Mouse (Mus musculus) lung, postnatal 36 days (tissue): Measurements from ENCODE around the gene Csrnp3.

Experiments
- DNase-seq: peaks from one replicate; pipeline ENCODE4 v3.0.0; 2022; ENCODE audit warnings: mixed read lengths

The Csrnp3 gene

GRCm38 (mm10) chr2:65870919-65871582 is 25.5 kb downstream of the Csrnp3 start:
- no peak for DNase-seq

GRCm38 (mm10) chr2:65891590-65891989 is 46.0 kb downstream of the Csrnp3 start:
- DNase-seq: no peak

GRCm38 (mm10) chr2:65893241-65893640 is 47.7 kb downstream of the Csrnp3 start:
- DNase-seq: no peak

- DNase-seq: no peak
Observed at GRCm38 (mm10) chr2:65894299-65894698, 48.7 kb downstream of the Csrnp3 start.

GRCm38 (mm10) chr2:65896542-65896941 is 51.0 kb downstream of the Csrnp3 start:
- DNase-seq: no peak

- no peak for DNase-seq
Observed at GRCm38 (mm10) chr2:65897084-65897483, 51.5 kb downstream of the Csrnp3 start.

GRCm38 (mm10) chr2:65899478-65899877 is 53.9 kb downstream of the Csrnp3 start:
- no peak for DNase-seq

- DNase-seq: no peak
Observed at GRCm38 (mm10) chr2:65908526-65908925, 63.0 kb downstream of the Csrnp3 start.

GRCm38 (mm10) chr2:65909724-65910521 is 64.4 kb downstream of the Csrnp3 start:
- DNase-seq: no peak

- no peak for DNase-seq
Observed at GRCm38 (mm10) chr2:65915994-65916393, 70.4 kb downstream of the Csrnp3 start.

GRCm38 (mm10) chr2:65920651-65921412 is 75.3 kb downstream of the Csrnp3 start:
- no peak for DNase-seq

- DNase-seq: no peak
Observed at GRCm38 (mm10) chr2:65925363-65925941, 79.9 kb downstream of the Csrnp3 start.

- no peak for DNase-seq
Observed at GRCm38 (mm10) chr2:65926935-65927708, 81.6 kb downstream of the Csrnp3 start.

- no peak for DNase-seq
Observed at GRCm38 (mm10) chr2:65929286-65929685, 83.7 kb downstream of the Csrnp3 start.

GRCm38 (mm10) chr2:65929927-65930326 is 84.4 kb downstream of the Csrnp3 start:
- no peak for DNase-seq

GRCm38 (mm10) chr2:65931313-65931712 is 85.7 kb downstream of the Csrnp3 start:
- no peak for DNase-seq

GRCm38 (mm10) chr2:65931841-65932311 is 86.3 kb downstream of the Csrnp3 start:
- peak; percentile 2 for DNase-seq

GRCm38 (mm10) chr2:65934099-65934498 is 88.5 kb downstream of the Csrnp3 start:
- no peak for DNase-seq

GRCm38 (mm10) chr2:65938900-65939299 is 93.3 kb downstream of the Csrnp3 start:
- DNase-seq: no peak

GRCm38 (mm10) chr2:65940351-65940750 is 94.8 kb downstream of the Csrnp3 start:
- peak; percentile 28 for DNase-seq

- DNase-seq: no peak
Observed at GRCm38 (mm10) chr2:65942346-65942745, 96.8 kb downstream of the Csrnp3 start.

- DNase-seq: no peak
Observed at GRCm38 (mm10) chr2:65948808-65949207, 103.2 kb downstream of the Csrnp3 start.
